Mouse (Mus musculus) liver, adult 2 months (tissue): Measurements from ENCODE around the gene Gnat1.

ENCODE experiments used
- CTCF ChIP-seq: fragments of 200-500 bp; IDR thresholded peaks from 2 replicates; pipeline ENCODE4 v1.5.1; 2011; ENCODE audit warnings: low read depth, low read length, control low read depth
- POLR2A ChIP-seq: fragments of 200-500 bp; IDR thresholded peaks from 2 replicates; pipeline ENCODE4 v1.6.1; 2011; ENCODE audit warnings: low read length, control low read depth; ENCODE audit not compliant: insufficient read depth; ENCODE audit errors: extremely low read depth

- TF ChIP-seq CTCF (no peak), POLR2A (no peak)
Measured at GRCm38 (mm10) chr9:107708439-107709095, 29.1 kb upstream of the Gnat1 start.
